Mouse (Mus musculus) heart, postnatal 10 days (tissue): ENCODE data around the gene Wee1. TPM values are rescaled to one million over a fixed set of nuclear protein-coding genes. Genes with fewer than 3 reads are reported as not detected.

ENCODE experiments used
- DNase-seq, 2 experiments: peaks; one replicate each; pipeline ENCODE4 v3.0.0; 2021
- intact Hi-C: fragments of 180-260 bp; cut with DNase I; formaldehyde crosslinking; loops from one replicate; pipeline ENCODE4 v1.15.1; 2025
- total RNA-seq, 2 experiments: library from RNA; stranded (reverse); gene quantifications; 2 replicates each; pipeline ENCODE4 v1.2.3; 2021

The Wee1 gene
- total RNA-seq, 2 experiments from 2014 or later = 20.5 to 30.7 TPM

- no peak for DNase-seq
- intact Hi-C loops = no loop called here
Observed at GRCm38 (mm10) chr7:110180613-110181012, 58.8 kb downstream of the Wee1 start.

- intact Hi-C loops = no loop called here
- DNase-seq = no peak
Observed at GRCm38 (mm10) chr7:110181446-110181845, 59.6 kb downstream of the Wee1 start.

GRCm38 (mm10) chr7:110184608-110185007 is 62.8 kb downstream of the Wee1 start:
- DNase-seq = no peak
- intact Hi-C loops = no loop called here

- intact Hi-C loops = no loop called here
- DNase-seq = peak; percentile 27 to 28
Observed at GRCm38 (mm10) chr7:110189951-110190350, 68.1 kb downstream of the Wee1 start.

Other genes with a start within 250 kb of the Wee1 start
- gene Dennd5a, start 161.6 kb upstream of the Wee1 start, total RNA-seq = 100 to 1,000 TPM; 183 to 190 TPM
- gene Tmem41b, start 135.1 kb upstream of the Wee1 start, total RNA-seq = 10 to 100 TPM; 51.5 to 60.6 TPM
- gene Ipo7, start 103.8 kb upstream of the Wee1 start, total RNA-seq = 10 to 100 TPM; 89.1 to 98.3 TPM
- gene Zfp143, start 60.8 kb upstream of the Wee1 start, total RNA-seq = 10 to 100 TPM; 11.0 to 12.3 TPM
- 10 to 100 TPM; 19.8 to 21.5 TPM for gene Swap70, start 99.7 kb downstream of the Wee1 start, total RNA-seq